Mouse (Mus musculus) testis, adult 2 months (tissue): ENCODE results near the gene Gna14.

ENCODE experiments used
- CTCF ChIP-seq: fragments of 200-500 bp; IDR thresholded peaks from 2 replicates; pipeline ENCODE4 v1.5.1; 2012; ENCODE audit warnings: low read depth, mild to moderate bottlenecking, inconsistent platforms, low read length, moderate library complexity; ENCODE audit not compliant: control insufficient read depth, insufficient read depth, insufficient replicate concordance
- POLR2A ChIP-seq: fragments of 200-500 bp; IDR thresholded peaks from 2 replicates; pipeline ENCODE4 v1.6.1; 2012; ENCODE audit warnings: low read depth, mild to moderate bottlenecking, inconsistent platforms, low read length, moderate library complexity; ENCODE audit not compliant: control insufficient read depth

DNA sequence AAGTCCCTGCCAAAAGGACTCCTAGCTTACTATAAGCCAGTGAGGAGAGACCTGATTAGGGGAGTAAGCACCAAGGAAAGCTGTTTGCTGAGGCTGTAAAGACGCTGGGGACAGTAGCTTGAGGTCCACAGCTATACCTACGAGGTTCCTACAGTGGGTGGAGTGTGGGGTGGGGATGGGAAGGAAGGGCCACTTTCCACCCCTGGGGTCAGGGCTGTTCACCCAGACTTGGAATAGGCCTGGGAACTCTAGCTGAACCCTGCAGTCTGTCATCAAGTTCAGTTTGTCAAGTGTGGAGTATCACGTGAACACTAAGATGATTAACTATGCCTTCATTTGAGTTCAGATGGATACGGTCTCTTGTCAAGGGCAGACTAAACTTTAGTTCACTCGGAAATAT, 2.3 kb downstream of the Gna14 start:
- TF ChIP-seq POLR2A (no peak), CTCF (no peak)
